Mouse (Mus musculus) cerebellum, adult 9-11 months (tissue): ENCODE measurements around the gene Csta1.
"Not testable (repeated sequence)": the region's sequence is repeated elsewhere in the genome, so short reads cannot be mapped to it uniquely, and the experiment has no call there.

ENCODE experiments used
- DNase-seq: peaks from one replicate; pipeline ENCODE4 v3.0.0; 2022

Gene Csta1

DNA sequence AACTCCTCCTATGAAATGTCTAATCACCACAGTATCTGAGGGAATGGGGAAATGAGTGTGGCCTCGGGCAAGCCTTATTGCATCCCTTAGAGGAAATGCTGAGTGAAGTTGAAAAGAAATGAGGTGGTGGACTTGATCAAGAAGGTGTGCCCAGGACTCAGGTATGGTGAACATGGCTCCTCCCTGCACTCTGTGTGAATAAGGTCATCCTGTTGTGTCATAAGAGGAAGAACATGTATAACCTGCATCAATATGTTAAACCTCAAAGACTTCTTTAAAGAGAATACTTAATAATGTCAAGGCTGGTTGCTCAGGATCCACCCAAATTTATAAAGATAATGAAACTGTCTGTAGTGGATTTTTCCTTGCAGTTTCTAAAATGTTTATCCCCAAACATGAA is at the start of gene Csta1:
TSS of gene Csta1 (minus strand) at position 101 of the 400 bp plus-strand sequence.
- DNase-seq, result no peak

GRCm38 (mm10) chr16:36179910-36180309 is 48.9 kb upstream of the Csta1 start:
- no peak for DNase-seq

GRCm38 (mm10) chr16:36176108-36176507 is 45.1 kb upstream of the Csta1 start:
- DNase-seq, result no peak

- DNase-seq, result not testable (repeated sequence)
Measured at GRCm38 (mm10) chr16:36167841-36168240, 36.8 kb upstream of the Csta1 start.

DNA sequence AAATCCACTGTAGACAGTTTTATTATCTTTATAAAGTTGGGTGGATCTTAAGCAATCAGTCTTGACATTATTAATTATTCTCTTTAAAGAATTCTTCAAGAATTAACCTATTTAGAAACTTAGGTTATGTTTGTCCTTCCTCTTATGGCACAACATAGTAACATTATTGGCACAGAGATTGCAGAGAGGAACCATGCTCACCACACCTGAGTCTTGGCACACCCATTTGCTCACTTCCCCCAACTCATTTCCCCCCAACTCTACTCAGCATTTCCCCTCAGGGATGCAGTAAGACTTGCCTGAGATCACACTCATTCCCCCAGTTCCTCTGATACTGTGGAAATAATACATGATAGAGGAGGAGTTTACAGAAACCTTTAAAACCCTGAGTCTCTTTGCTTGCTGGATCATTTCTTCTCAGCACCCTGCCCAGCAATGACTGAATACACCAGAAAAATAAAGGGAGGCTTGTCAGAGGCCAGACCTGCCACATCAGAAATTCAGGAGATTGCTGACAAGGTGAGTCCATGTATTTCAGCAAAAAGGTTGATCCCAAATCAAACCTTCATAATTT is 25.4 kb upstream of the Csta1 start, which contains the start of gene Stfa2l1:
TSS of gene Stfa2l1 (plus strand) at position 410 of the 574 bp plus-strand sequence.
- no peak for DNase-seq

- no peak for DNase-seq
Measured at GRCm38 (mm10) chr16:36138201-36138600, 7.2 kb upstream of the Csta1 start.

- no peak for DNase-seq
Measured at GRCm38 (mm10) chr16:36128092-36128491, 2.9 kb downstream of the Csta1 start.

GRCm38 (mm10) chr16:36115751-36116150 is 15.3 kb downstream of the Csta1 start:
- DNase-seq, result not testable (repeated sequence)

DNA sequence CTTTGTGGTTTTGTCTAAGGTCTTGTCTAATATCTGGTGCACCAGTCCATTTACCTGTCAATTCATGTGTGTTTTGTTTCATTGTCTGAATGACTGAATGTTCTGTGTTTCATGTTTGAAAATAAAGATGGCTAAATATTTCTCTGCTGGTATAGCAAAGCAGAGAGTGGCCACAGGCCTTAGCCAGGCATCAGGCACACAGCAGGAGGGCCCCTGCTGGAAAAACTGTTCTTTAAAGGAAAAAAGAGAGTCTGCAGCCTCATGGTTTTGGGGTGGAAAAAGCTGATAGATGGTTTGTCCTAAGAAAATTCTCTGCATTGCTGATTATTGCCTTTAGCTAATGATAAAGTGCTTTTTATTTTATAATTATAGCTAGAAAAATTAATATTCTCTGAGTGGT is 19.6 kb downstream of the Csta1 start:
- peak; percentile 54 for DNase-seq

DNA sequence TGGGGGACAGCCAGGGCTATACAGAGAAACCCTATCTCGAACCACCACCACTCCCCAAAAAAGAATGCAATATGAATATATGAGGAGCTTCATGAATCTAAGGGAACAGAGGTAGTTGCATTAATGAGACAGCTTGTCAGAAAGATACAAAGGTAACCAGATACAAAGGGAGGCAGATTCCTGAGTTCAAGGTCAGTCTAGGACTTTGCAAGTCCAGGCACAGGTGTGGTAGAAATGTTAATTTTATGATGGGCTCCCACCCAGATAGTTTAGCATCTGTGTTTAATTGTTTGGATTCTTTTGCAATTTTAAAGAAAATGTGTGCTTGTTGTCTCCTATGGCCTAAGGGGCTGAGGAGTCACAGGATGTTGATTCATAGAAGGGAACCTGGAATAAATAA is 28.8 kb downstream of the Csta1 start:
- no peak for DNase-seq

DNA sequence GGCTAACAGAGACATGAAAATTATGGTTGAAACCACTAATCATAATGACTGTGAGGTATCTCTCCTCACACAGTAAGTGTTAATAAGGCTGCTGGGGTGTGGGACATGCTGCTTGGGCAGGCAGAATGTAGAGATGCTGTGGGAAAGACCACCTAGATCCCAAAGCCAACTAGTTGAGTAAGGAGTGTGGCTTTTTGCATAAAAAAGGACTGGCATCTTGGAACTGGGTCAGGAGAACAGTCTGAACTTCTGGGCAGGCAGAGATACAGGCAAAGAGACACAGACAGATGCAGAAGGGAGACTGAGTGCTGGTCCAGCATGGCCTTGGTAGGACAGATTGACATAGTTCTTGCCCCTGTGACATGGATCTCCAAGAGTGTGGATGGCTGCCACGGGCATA is 29.5 kb downstream of the Csta1 start:
- no peak for DNase-seq

- not testable (repeated sequence) for DNase-seq
Measured at GRCm38 (mm10) chr16:36097813-36098499, 33.1 kb downstream of the Csta1 start.

DNA sequence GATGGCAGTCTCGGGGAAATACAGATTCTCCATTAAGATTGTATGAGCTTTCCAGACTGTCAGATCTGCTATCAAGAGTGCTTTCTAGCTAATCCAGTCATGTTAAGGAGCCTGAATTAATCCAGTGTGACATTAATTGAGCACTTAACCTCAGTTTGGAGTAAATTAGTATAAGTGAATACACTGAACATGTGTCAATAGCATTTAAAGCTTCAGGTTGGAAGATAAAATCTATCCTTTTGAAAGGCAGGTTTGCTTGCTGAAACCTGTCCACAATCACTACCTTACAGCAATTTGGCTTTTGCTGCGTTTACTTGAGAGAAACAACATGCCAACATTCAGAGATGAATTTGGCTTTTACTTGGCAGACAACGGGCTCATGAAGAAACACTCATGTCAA is 37.0 kb downstream of the Csta1 start:
- DNase-seq, result no peak

- no peak for DNase-seq
Measured at GRCm38 (mm10) chr16:36090785-36091509, 40.1 kb downstream of the Csta1 start.

GRCm38 (mm10) chr16:36089850-36090616 is 41.0 kb downstream of the Csta1 start:
- no peak for DNase-seq

GRCm38 (mm10) chr16:36089065-36089464 is 42.0 kb downstream of the Csta1 start:
- no peak for DNase-seq

GRCm38 (mm10) chr16:36087846-36088245 is 43.2 kb downstream of the Csta1 start:
- DNase-seq, result no peak

- no peak for DNase-seq
Measured at GRCm38 (mm10) chr16:36079916-36080315, 51.1 kb downstream of the Csta1 start.

DNA sequence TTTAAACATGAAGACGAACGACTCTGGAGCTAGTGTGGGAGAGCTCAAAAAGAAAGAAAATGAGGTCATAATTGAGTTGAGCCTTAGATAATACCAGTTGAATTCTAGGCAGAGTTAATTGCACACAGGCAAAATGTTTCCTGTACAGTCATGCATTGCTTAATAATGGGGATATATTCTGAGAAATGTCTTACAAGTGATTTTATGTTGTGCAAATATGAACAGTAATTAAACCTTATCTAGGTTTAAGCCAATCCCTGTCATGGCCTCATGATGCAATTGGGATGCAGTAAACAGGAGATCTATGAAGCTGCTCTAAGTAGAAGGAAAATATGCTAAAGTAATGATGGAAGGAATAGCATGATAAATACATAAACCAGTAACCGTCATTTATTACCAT is 56.3 kb downstream of the Csta1 start:
- DNase-seq, result no peak

GRCm38 (mm10) chr16:36072410-36073011 is 58.5 kb downstream of the Csta1 start:
- no peak for DNase-seq

GRCm38 (mm10) chr16:36071450-36072379 is 59.3 kb downstream of the Csta1 start, which contains the start of the genes Fam162a and Ccdc58:
TSS of gene Fam162a (minus strand) at chr16:36071594.
TSS of gene Ccdc58 (plus strand) at chr16:36071685.
- peak; percentile 94 for DNase-seq
